Mouse (Mus musculus): ENCODE data around the gene Psapl1.

- TF ChIP-seq CTCF (IDR thresholded peaks at IDR 0.05; ENCODE audit: control insufficient read depth, insufficient read depth, insufficient read length) (no peak), MAX (IDR thresholded peaks at IDR 0.05) (no peak), USF1 (IDR thresholded peaks at IDR 0.05; ENCODE audit: low read depth) (no peak), MYOD1 (IDR thresholded peaks at IDR 0.05; ENCODE audit: control insufficient read depth, insufficient read length, low read depth) (no peak)
Observed at GRCm38 (mm10) chr5:36205397-36205796, 1.6 kb downstream of the Psapl1 start.

All from C2C12 (cell line).